Mouse (Mus musculus): ENCODE measurements around the gene Synpr. TPM values are rescaled to one million over a fixed set of nuclear protein-coding genes. Genes with fewer than 3 reads are reported as not detected.
A peak's percentile ranks its signal among the peaks of the same experiment; 100 is the strongest.
"Not testable (repeated sequence)": the region's sequence is repeated elsewhere in the genome, so short reads cannot be mapped to it uniquely, and the experiment has no call there.

Gene Synpr
- 0.29 and 0.33 TPM in 2 replicates for polyA plus RNA-seq (2015; fragmentation: Nextera tagmentation; extraction: Ambion mirVana)

- Histone ChIP-seq H3K27me3 (replicated peaks; ENCODE audit: insufficient read depth, low read length) (no peaks in the 10 kb centered on the region), H3K9ac (replicated peaks; ENCODE audit: low read depth) (no peak within 1 kb of the TSS), H3K4me3 (ENCODE audit: low read depth, low read length) (no peak within 1 kb of the TSS), H3K4me1 (ENCODE audit: insufficient read depth, low read depth, low read length) (no peaks in the 10 kb centered on the region), H3K4me2 (replicated peaks; ENCODE audit: low read depth, low read length) (peak within 1 kb of the TSS; percentile 53), H3K9me3 (ENCODE audit: low read length) (no peaks in the 10 kb centered on the region), H3K27ac (ENCODE audit: low read length) (no peak within 1 kb of the TSS), H3K36me3 (ENCODE audit: insufficient read depth, low read length) (no peaks in the 10 kb centered on the region)
- ATAC-seq (peak; percentile 78), DNase-seq (ENCODE audit: low spot score) (peak; percentile 44)
- 2% methylated on average over 25 of the region's 27 CpGs for WGBS
- TF ChIP-seq EP300 (IDR thresholded peaks at IDR 0.05) (no peak), CTCF (IDR thresholded peaks at IDR 0.05) (no peak)
Observed at GRCm38 (mm10) chr14:13284091-13284844, at the start of gene Synpr. Synpr (plus strand) TSS chr14:13284780.

GRCm38 (mm10) chr14:13236929-13237328 lies 47.7 kb upstream of the Synpr start:
- Histone ChIP-seq H3K4me1 (ENCODE audit: insufficient read depth, low read depth, low read length) (no peaks in the 10 kb centered on the region), H3K4me3 (ENCODE audit: low read depth, low read length) (no peak overlapping the region), H3K9me3 (ENCODE audit: low read length) (no peaks in the 10 kb centered on the region), H3K27ac (ENCODE audit: low read length) (no peak overlapping the region), H3K4me2 (replicated peaks; ENCODE audit: low read depth, low read length) (no peak overlapping the region), H3K36me3 (ENCODE audit: insufficient read depth, low read length) (no peaks in the 10 kb centered on the region), H3K27me3 (replicated peaks; ENCODE audit: insufficient read depth, low read length) (no peaks in the 10 kb centered on the region), H3K9ac (replicated peaks; ENCODE audit: low read depth) (no peak overlapping the region)
- 12% methylated on average over 1 of the region's 1 CpGs for WGBS
- no peak for ATAC-seq
- peak; percentile 27 for DNase-seq (ENCODE audit: low spot score)
- TF ChIP-seq EP300 (IDR thresholded peaks at IDR 0.05) = no peak
- TF ChIP-seq CTCF (IDR thresholded peaks at IDR 0.05) = peak; percentile 54

GRCm38 (mm10) chr14:13247431-13247830 lies 37.1 kb upstream of the Synpr start:
- Histone ChIP-seq H3K4me1 (ENCODE audit: insufficient read depth, low read depth, low read length) (no peaks in the 10 kb centered on the region), H3K9me3 (ENCODE audit: low read length) (no peaks in the 10 kb centered on the region), H3K27ac (ENCODE audit: low read length) (no peak overlapping the region), H3K4me2 (replicated peaks; ENCODE audit: low read depth, low read length) (no peak overlapping the region), H3K36me3 (ENCODE audit: insufficient read depth, low read length) (no peaks in the 10 kb centered on the region), H3K27me3 (replicated peaks; ENCODE audit: insufficient read depth, low read length) (no peaks in the 10 kb centered on the region), H3K4me3 (ENCODE audit: low read depth, low read length) (no peak overlapping the region), H3K9ac (replicated peaks; ENCODE audit: low read depth) (no peak overlapping the region)
- WGBS = 60% methylated on average over 4 of the region's 4 CpGs
- DNase-seq (ENCODE audit: low spot score) = no peak
- ATAC-seq = no peak
- TF ChIP-seq CTCF (IDR thresholded peaks at IDR 0.05) (no peak), EP300 (IDR thresholded peaks at IDR 0.05) (no peak)

- no peaks in the 10 kb centered on the region for H3K27me3 ChIP-seq (replicated peaks; ENCODE audit: insufficient read depth, low read length)
- no peak overlapping the region for H3K9ac ChIP-seq (replicated peaks; ENCODE audit: low read depth)
- H3K4me3 ChIP-seq (ENCODE audit: low read depth, low read length) = no peak overlapping the region
- H3K9me3 ChIP-seq (ENCODE audit: low read length) = no peaks in the 10 kb centered on the region
- no peaks in the 10 kb centered on the region for H3K36me3 ChIP-seq (ENCODE audit: insufficient read depth, low read length)
- DNase-seq (ENCODE audit: low spot score) (no peak), ATAC-seq (no peak)
- TF ChIP-seq EP300 (IDR thresholded peaks at IDR 0.05) = no peak
- no peak for TF ChIP-seq CTCF (IDR thresholded peaks at IDR 0.05)
- H3K27ac ChIP-seq (ENCODE audit: low read length) = no peak overlapping the region
- no peak overlapping the region for H3K4me2 ChIP-seq (replicated peaks; ENCODE audit: low read depth, low read length)
- no peaks in the 10 kb centered on the region for H3K4me1 ChIP-seq (ENCODE audit: insufficient read depth, low read depth, low read length)
Observed at GRCm38 (mm10) chr14:13249361-13249760, 35.2 kb upstream of the Synpr start.

GRCm38 (mm10) chr14:13252594-13252993 lies 32.0 kb upstream of the Synpr start:
- Histone ChIP-seq H3K9ac (replicated peaks; ENCODE audit: low read depth) (no peak overlapping the region), H3K4me2 (replicated peaks; ENCODE audit: low read depth, low read length) (no peak overlapping the region), H3K27me3 (replicated peaks; ENCODE audit: insufficient read depth, low read length) (no peaks in the 10 kb centered on the region), H3K4me3 (ENCODE audit: low read depth, low read length) (no peak overlapping the region), H3K27ac (ENCODE audit: low read length) (no peak overlapping the region), H3K4me1 (ENCODE audit: insufficient read depth, low read depth, low read length) (no peaks in the 10 kb centered on the region), H3K9me3 (ENCODE audit: low read length) (no peaks in the 10 kb centered on the region), H3K36me3 (ENCODE audit: insufficient read depth, low read length) (no peaks in the 10 kb centered on the region)
- TF ChIP-seq EP300 (IDR thresholded peaks at IDR 0.05) (no peak), CTCF (IDR thresholded peaks at IDR 0.05) (no peak)
- 96% methylated on average over 1 of the region's 1 CpGs for WGBS
- ATAC-seq (no peak), DNase-seq (ENCODE audit: low spot score) (no peak)

GRCm38 (mm10) chr14:13254741-13255140 lies 29.8 kb upstream of the Synpr start:
- H3K4me1 ChIP-seq (ENCODE audit: insufficient read depth, low read depth, low read length); DNase-seq (ENCODE audit: low spot score); H3K27ac ChIP-seq (ENCODE audit: low read length); H3K9ac ChIP-seq (replicated peaks; ENCODE audit: low read depth); H3K4me3 ChIP-seq (ENCODE audit: low read depth, low read length); H3K9me3 ChIP-seq (ENCODE audit: low read length); H3K4me2 ChIP-seq (replicated peaks; ENCODE audit: low read depth, low read length); H3K27me3 ChIP-seq (replicated peaks; ENCODE audit: insufficient read depth, low read length); ATAC-seq; H3K36me3 ChIP-seq (ENCODE audit: insufficient read depth, low read length): not testable (repeated sequence)
- WGBS = 79% methylated on average over 2 of the region's 2 CpGs

Data from lung, postnatal 0 days (tissue).